Mouse (Mus musculus): ENCODE measurements around the gene Gm4553.
"Not testable (repeated sequence)": the region's sequence is repeated elsewhere in the genome, so short reads cannot be mapped to it uniquely, and the experiment has no call there.

DNA sequence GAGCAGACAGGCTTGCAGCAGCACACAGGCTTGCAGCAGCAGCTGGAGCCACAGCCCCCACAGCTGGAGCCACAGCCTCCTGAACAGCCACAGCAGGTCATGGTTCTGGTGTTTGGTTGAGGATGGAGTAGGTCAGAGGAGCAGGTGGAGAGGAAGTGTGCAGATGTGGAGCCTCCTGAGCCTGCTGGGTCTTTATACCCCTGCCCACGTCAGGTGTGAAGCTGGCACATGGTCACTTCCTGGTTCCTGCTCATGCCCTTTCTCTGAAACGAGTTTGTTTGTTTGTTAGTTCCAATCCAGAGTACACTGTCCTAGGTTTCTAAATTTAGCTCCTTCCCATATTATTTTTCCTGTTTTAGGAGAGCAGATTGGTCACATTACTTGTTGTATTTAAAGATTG is 8.5 kb downstream of the Gm4553 start, which contains the start of gene Gm29735:
- not testable (repeated sequence) for TF ChIP-seq POLR2A (IDR thresholded peaks at IDR 0.05; ENCODE audit: low read depth, low read length); CTCF (IDR thresholded peaks at IDR 0.05; ENCODE audit: extremely low read depth, insufficient read length, insufficient replicate concordance, low read depth, low read length)
